In genomic region chr7:53854077-53854476, GRCm38 (mm10) we compare ENCODE assay signal across 32 mouse cellular contexts.
"Had no signal": no experiment of that assay in that cellular context is flagged by ENCODE, and none has a peak within 500 bp of the region (broad histone marks: within the 10 kb centered on the region; RNA-seq: fewer than 3 reads in every experiment).

No protein-coding gene starts in this region.

- H3K4me1 ChIP-seq: limb, embryonic 10.5 days; limb, embryonic 12.5 days; limb, embryonic 13.5 days; limb, embryonic 15.5 days; liver, embryonic 12.5 days; liver, embryonic 13.5 days; liver, embryonic 15.5 days; lung, embryonic 15.5 days; megakaryocyte, embryonic 14.5 days; midbrain, embryonic 10.5 days; midbrain, embryonic 12.5 days; midbrain, embryonic 13.5 days; midbrain, embryonic 15.5 days; neural tube, embryonic 12.5 days had no signal

- H3K9ac ChIP-seq: limb, embryonic 12.5 days; limb, embryonic 13.5 days; limb, embryonic 15.5 days; liver, embryonic 12.5 days; liver, embryonic 13.5 days; liver, embryonic 14.5 days; liver, embryonic 15.5 days; liver, postnatal 0 days; lung, embryonic 14.5 days; lung, embryonic 15.5 days; midbrain, embryonic 12.5 days; midbrain, embryonic 13.5 days; midbrain, embryonic 15.5 days; neural tube, embryonic 12.5 days had no signal

- H3K27ac ChIP-seq: limb, embryonic 10.5 days; limb, embryonic 12.5 days; limb, embryonic 13.5 days; limb, embryonic 15.5 days; liver, embryonic 12.5 days; liver, embryonic 13.5 days; liver, embryonic 14.5 days; liver, embryonic 15.5 days; lung, embryonic 15.5 days; macrophage; midbrain, embryonic 10.5 days; midbrain, embryonic 12.5 days; midbrain, embryonic 13.5 days; midbrain, embryonic 15.5 days; neural tube, embryonic 12.5 days had no signal

- H3K36me3 ChIP-seq: limb, embryonic 10.5 days; limb, embryonic 12.5 days; limb, embryonic 13.5 days; limb, embryonic 15.5 days; liver, embryonic 12.5 days; liver, embryonic 13.5 days; liver, embryonic 15.5 days; lung, embryonic 15.5 days; midbrain, embryonic 10.5 days; midbrain, embryonic 12.5 days; midbrain, embryonic 13.5 days; midbrain, embryonic 15.5 days; neural tube, embryonic 12.5 days had no signal

- H3K9me3 ChIP-seq: limb, embryonic 10.5 days; limb, embryonic 12.5 days; limb, embryonic 13.5 days; limb, embryonic 15.5 days; liver, embryonic 12.5 days; liver, embryonic 13.5 days; liver, embryonic 15.5 days; lung, embryonic 15.5 days; megakaryocyte, embryonic 14.5 days; midbrain, embryonic 10.5 days; midbrain, embryonic 12.5 days; midbrain, embryonic 13.5 days; midbrain, embryonic 15.5 days; neural tube, embryonic 12.5 days had no signal

- H3K4me2 ChIP-seq: limb, embryonic 12.5 days; limb, embryonic 13.5 days; limb, embryonic 15.5 days; liver, embryonic 11.5 days; liver, embryonic 12.5 days; liver, embryonic 13.5 days; liver, embryonic 15.5 days; lung, embryonic 14.5 days; lung, embryonic 15.5 days; midbrain, embryonic 11.5 days; midbrain, embryonic 12.5 days; midbrain, embryonic 13.5 days; midbrain, embryonic 15.5 days; neural tube, embryonic 12.5 days had no signal

- ATAC-seq: liver, embryonic 12.5 days; liver, postnatal 0 days; lung, postnatal 0 days; midbrain, embryonic 13.5 days; midbrain, embryonic 15.5 days; midbrain, embryonic 16.5 days had no signal

- DNase-seq: left cerebral cortex, postnatal 4 days; liver; liver, embryonic 13.5 days; liver, postnatal 0 days; lung, adult 18-20 months; lung, adult 2 months; lung, embryonic 14.5 days; lung, postnatal 10 days; lung, postnatal 14 days; lung, postnatal 36 days; lung, postnatal 4 days; midbrain, embryonic 14.5 days had no signal

- H3K27me3 ChIP-seq: limb, embryonic 12.5 days; limb, embryonic 13.5 days; limb, embryonic 15.5 days; liver, embryonic 12.5 days; liver, embryonic 13.5 days; liver, embryonic 15.5 days; lung, embryonic 15.5 days; megakaryocyte, embryonic 14.5 days; midbrain, embryonic 12.5 days; midbrain, embryonic 13.5 days; midbrain, embryonic 15.5 days; neural tube, embryonic 12.5 days had no signal

- H3K4me3 ChIP-seq: limb, embryonic 10.5 days; limb, embryonic 12.5 days; limb, embryonic 13.5 days; limb, embryonic 15.5 days; liver, embryonic 12.5 days; liver, embryonic 13.5 days; liver, embryonic 15.5 days; lung, embryonic 15.5 days; megakaryocyte, embryonic 14.5 days; midbrain, embryonic 10.5 days; midbrain, embryonic 12.5 days; midbrain, embryonic 13.5 days; midbrain, embryonic 15.5 days; myocyte; neural tube, embryonic 12.5 days had no signal
